Mouse (Mus musculus): Measurements from ENCODE around the gene Ddias. TPM values are rescaled to one million over a fixed set of nuclear protein-coding genes. Genes with fewer than 3 reads are reported as not detected.

The Ddias gene
- polyA plus RNA-seq, 1 experiment from 2014 or later, result 12.1 TPM

- Histone ChIP-seq H3K27me3 (replicated peaks) (no peaks in the 10 kb centered on the region), H3K36me3 (no peaks in the 10 kb centered on the region), H3K4me3 (replicated peaks) (no peak overlapping the region), H3K9me3 (no peaks in the 10 kb centered on the region), H3K4me2 (replicated peaks) (no peak overlapping the region), H3K27ac (no peak overlapping the region), H3K9ac (no peak overlapping the region), H3K4me1 (replicated peaks) (0 out of 2 replicates have a peak, but pooled peaks cover 6% of the 10 kb centered on the region)
- ATAC-seq, result no peak
- WGBS, result 69% methylated on average over 2 of the region's 2 CpGs
These were observed 56.8 kb downstream of the Ddias start for GRCm38 (mm10) chr7:92817242-92817641.

- H3K27me3 ChIP-seq (replicated peaks), result no peaks in the 10 kb centered on the region
- 0 out of 2 replicates have a peak, but pooled peaks cover 4% of the 10 kb centered on the region for H3K4me1 ChIP-seq (replicated peaks)
- no peak overlapping the region for H3K9ac ChIP-seq
- ATAC-seq, result peak; percentile 66
- H3K4me2 ChIP-seq (replicated peaks), result no peak overlapping the region
- H3K36me3 ChIP-seq, result no peaks in the 10 kb centered on the region
- H3K4me3 ChIP-seq (replicated peaks), result no peak overlapping the region
- no peaks in the 10 kb centered on the region for H3K9me3 ChIP-seq
- WGBS, result 72% methylated on average over 7 of the region's 7 CpGs
- H3K27ac ChIP-seq, result no peak overlapping the region
These were observed 62.3 kb downstream of the Ddias start for GRCm38 (mm10) chr7:92811667-92812279.

Other genes with a start within 250 kb of the Ddias start
- 3.9 and 4.5 TPM in 2 replicates for gene Ankrd42, start 237.1 kb downstream of the Ddias start, polyA plus RNA-seq (2015; fragmentation: Nextera tagmentation; extraction: Ambion mirVana)
- gene Pcf11, start 204.3 kb downstream of the Ddias start, polyA plus RNA-seq (2015; fragmentation: Nextera tagmentation; extraction: Ambion mirVana), result 19.3 and 20.1 TPM in 2 replicates
- gene Rab30, start 132.6 kb downstream of the Ddias start, polyA plus RNA-seq (2015; fragmentation: Nextera tagmentation; extraction: Ambion mirVana), result 24.4 and 24.7 TPM in 2 replicates
- 22.3 and 22.7 TPM in 2 replicates for gene Prcp, start 223 bp upstream of the Ddias start, polyA plus RNA-seq (2015; fragmentation: Nextera tagmentation; extraction: Ambion mirVana)
- 3.5 and 4.8 TPM in 2 replicates for gene Fam181b, start 205.6 kb upstream of the Ddias start, polyA plus RNA-seq (2015; fragmentation: Nextera tagmentation; extraction: Ambion mirVana)